Mouse (Mus musculus): ENCODE results near the gene Olfr282. TPM values are rescaled to one million over a fixed set of nuclear protein-coding genes. Genes with fewer than 3 reads are reported as not detected.

Gene Olfr282
- not detected for polyA plus RNA-seq (2017; shearing (Covaris generic))

DNA sequence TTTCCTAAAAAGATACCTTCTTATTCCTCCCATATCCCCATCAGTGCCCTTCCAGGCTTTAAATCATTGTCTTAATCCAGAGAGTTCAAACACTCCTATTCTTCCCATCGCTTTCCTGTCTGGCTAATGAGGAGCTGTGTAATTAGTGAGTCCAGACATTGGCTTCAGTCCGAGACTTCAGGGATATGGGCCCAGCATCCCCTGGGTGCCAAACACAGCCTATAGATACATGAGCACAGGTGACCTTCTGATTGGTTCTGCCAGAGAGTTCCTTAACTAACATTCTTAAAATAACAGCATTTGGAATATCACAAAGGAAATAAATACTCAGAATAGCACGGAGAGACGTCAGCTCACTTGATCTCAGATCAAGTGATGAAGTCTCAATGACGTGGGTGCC is at the start of gene Olfr282:
TSS of gene Olfr282 (plus strand) at position 301 of the 400 bp plus-strand sequence.

DNA sequence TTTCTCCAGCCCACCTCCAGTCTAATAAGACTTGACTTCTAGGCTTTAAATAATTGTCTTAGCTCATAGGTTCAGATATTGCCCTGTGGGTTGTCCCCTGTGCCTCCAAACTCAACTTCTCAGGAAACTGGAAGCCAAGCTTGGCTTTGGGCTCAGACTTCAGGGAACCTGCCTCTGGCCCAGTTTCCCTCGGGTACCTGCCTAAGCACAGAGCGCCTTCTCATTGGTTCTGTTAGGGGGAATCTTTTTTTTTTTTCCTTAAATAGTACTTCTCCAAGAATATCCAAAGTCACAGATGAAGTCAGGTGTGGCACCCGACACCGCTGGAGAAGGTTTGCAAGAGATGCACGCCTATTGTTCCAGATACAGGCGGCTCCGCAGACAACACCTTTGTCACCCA is 21.3 kb downstream of the Olfr282 start, which contains the start of gene Olfr281:
TSS of gene Olfr281 (plus strand) at position 301 of the 400 bp plus-strand sequence.

DNA sequence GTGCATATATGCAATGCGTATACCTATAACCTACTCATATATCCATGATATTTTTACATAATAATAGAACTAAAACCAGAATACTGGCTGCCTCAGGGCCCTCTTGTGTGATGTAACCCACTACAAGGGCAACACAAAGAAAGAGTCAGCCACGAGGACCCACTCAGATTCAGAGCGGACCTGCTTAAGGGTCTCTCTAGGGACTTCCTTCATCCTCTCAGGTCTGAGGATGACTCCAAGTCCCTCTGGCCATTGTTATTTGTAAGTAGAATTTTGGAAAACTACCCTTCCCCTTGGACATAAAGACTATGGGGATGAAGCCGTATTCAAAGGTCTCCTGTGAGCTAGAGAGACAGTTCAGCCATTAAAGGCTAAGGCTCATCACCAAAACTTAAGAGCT is 38.6 kb downstream of the Olfr282 start, which contains the start of gene OR5BS1P:
TSS of gene OR5BS1P (plus strand) at position 301 of the 400 bp plus-strand sequence.

DNA sequence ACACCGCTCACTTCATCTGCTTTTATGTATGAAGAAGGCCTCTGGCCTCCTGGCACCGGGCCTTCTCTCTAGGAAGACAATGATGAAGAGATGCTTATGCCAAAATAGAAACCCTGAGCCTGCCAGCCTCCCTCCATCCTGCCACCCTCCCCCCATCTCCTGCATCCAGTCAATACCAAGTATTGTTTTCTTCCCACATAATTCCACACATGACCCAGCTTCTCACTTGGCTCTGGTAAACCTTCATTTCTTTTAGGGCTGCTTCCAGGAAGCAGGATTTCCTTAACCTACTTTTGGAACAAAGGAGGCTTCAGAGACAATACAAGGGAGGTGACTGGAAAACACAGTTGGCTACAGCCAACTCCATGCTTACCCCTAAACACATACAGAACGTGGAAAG is 51.7 kb downstream of the Olfr282 start, which contains the start of gene Lalba:
TSS of gene Lalba (minus strand) at position 21 of the 400 bp plus-strand sequence.

Other genes starting within 250 kb of the Olfr282 start
- gene Olfr288, start 235.7 kb upstream of the Olfr282 start, polyA plus RNA-seq (2017; shearing (Covaris generic)): not detected
- gene Gm44579, start 210.2 kb upstream of the Olfr282 start, polyA plus RNA-seq (2017; shearing (Covaris generic)): not detected
- gene Olfr287, start 210.2 kb upstream of the Olfr282 start, polyA plus RNA-seq (2017; shearing (Covaris generic)): not detected
- not detected for gene Olfr286, start 196.8 kb upstream of the Olfr282 start, polyA plus RNA-seq (2017; shearing (Covaris generic))
- not detected for gene H1fnt, start 173.9 kb upstream of the Olfr282 start, polyA plus RNA-seq (2017; shearing (Covaris generic))
- gene Zfp641, start 135.1 kb upstream of the Olfr282 start, polyA plus RNA-seq (2017; shearing (Covaris generic)): not detected
- not detected for gene Olfr285, start 113.9 kb upstream of the Olfr282 start, polyA plus RNA-seq (2017; shearing (Covaris generic))
- gene Olfr284, start 90.2 kb upstream of the Olfr282 start, polyA plus RNA-seq (2017; shearing (Covaris generic)): not detected
- gene Olfr283, start 50.3 kb upstream of the Olfr282 start, polyA plus RNA-seq (2017; shearing (Covaris generic)): not detected
- not detected for gene Olfr281, start 21.4 kb downstream of the Olfr282 start, polyA plus RNA-seq (2017; shearing (Covaris generic))
- not detected for gene OR5BS1P, start 38.7 kb downstream of the Olfr282 start, polyA plus RNA-seq (2017; shearing (Covaris generic))
- gene Lalba, start 51.5 kb downstream of the Olfr282 start, polyA plus RNA-seq (2017; shearing (Covaris generic)): not detected
- gene Olfr279, start 61.2 kb downstream of the Olfr282 start, polyA plus RNA-seq (2017; shearing (Covaris generic)): 0.25 TPM
- 105 TPM for gene Kansl2, start 103.0 kb downstream of the Olfr282 start, polyA plus RNA-seq (2017; shearing (Covaris generic))
- gene Ccnt1, start 139.7 kb downstream of the Olfr282 start, polyA plus RNA-seq (2017; shearing (Covaris generic)): 165 TPM
- gene 4930415O20Rik, start 139.8 kb downstream of the Olfr282 start, polyA plus RNA-seq (2017; shearing (Covaris generic)): not detected
- 5.3 TPM for gene Adcy6, start 178.9 kb downstream of the Olfr282 start, polyA plus RNA-seq (2017; shearing (Covaris generic))
- gene Cacnb3, start 199.6 kb downstream of the Olfr282 start, polyA plus RNA-seq (2017; shearing (Covaris generic)): 0.97 TPM
- gene Ddx23, start 231.7 kb downstream of the Olfr282 start, polyA plus RNA-seq (2017; shearing (Covaris generic)): 34.3 TPM
- gene Rnd1, start 246.2 kb downstream of the Olfr282 start, polyA plus RNA-seq (2017; shearing (Covaris generic)): 2.2 TPM

Data from naive thymus-derived CD4-positive, alpha-beta T cell, adult 5 months (primary cell).